Mouse (Mus musculus) kidney, embryonic 16.5 days (tissue): Measurements from ENCODE around the gene Diaph2. TPM values are rescaled to one million over a fixed set of nuclear protein-coding genes. Genes with fewer than 3 reads are reported as not detected.
"Not testable (repeated sequence)": the region's sequence is repeated elsewhere in the genome, so short reads cannot be mapped to it uniquely, and the experiment has no call there.

Source experiments
- ATAC-seq: fragments of 200-750 bp; cut with Nextera tagmentation; 2 replicates; pipeline ENCODE4 v1.8.0; 2017; ENCODE audit warnings: moderate TSS enrichment; ENCODE audit not compliant: low FRiP score, low TSS enrichment
- H3K27ac ChIP-seq: fragments of 300-500 bp; sonication (generic); 2 replicates; pipeline ENCODE4 v1.5.1; 2014; ENCODE audit warnings: low read length
- H3K27me3 ChIP-seq: fragments of 300-500 bp; sonication (generic); 2 replicates; pipeline ENCODE4 v1.6.1; 2014; ENCODE audit warnings: low read length, control low read depth, mixed read lengths; ENCODE audit not compliant: insufficient read depth
- H3K36me3 ChIP-seq: fragments of 300-500 bp; sonication (generic); 2 replicates; pipeline ENCODE4 v1.6.1; 2014; ENCODE audit warnings: low read length, control low read depth, mixed read lengths; ENCODE audit not compliant: insufficient read depth
- H3K4me1 ChIP-seq: fragments of 300-500 bp; sonication (generic); 2 replicates; pipeline ENCODE4 v1.6.1; 2014; ENCODE audit warnings: low read length, control low read depth, mixed read lengths; ENCODE audit not compliant: insufficient read depth
- H3K4me2 ChIP-seq: fragments of 300-500 bp; sonication (generic); replicated peaks from 2 replicates; pipeline ENCODE4 v1.6.1; 2014; ENCODE audit warnings: low read depth, low read length
- H3K4me3 ChIP-seq: fragments of 300-500 bp; sonication (generic); 2 replicates; pipeline ENCODE4 v1.5.1; 2014; ENCODE audit warnings: mild to moderate bottlenecking, low read length
- H3K9ac ChIP-seq: fragments of 300-500 bp; sonication (generic); replicated peaks from 2 replicates; pipeline ENCODE4 v1.6.1; 2014; ENCODE audit warnings: low read length
- H3K9me3 ChIP-seq: fragments of 300-500 bp; sonication (generic); 2 replicates; pipeline ENCODE4 v1.6.1; 2016; ENCODE audit warnings: low read length, control low read depth
- WGBS: fragments of 180-500 bp; shearing (Covaris S2); extraction: QIAGEN DNeasy Blood & Tissue Kit; methylation state at CpG from one replicate; pipeline ENCODE4 v1.1.7; 2014; 5-methylcytosine and 5-hydroxymethylcytosine counted together
- polyA plus RNA-seq: library from polyadenylated mRNA; unstranded; fragments of >200 nt; fragmentation: Nextera tagmentation; extraction: Ambion mirVana; gene quantifications from 2 replicates; pipeline ENCODE4 v1.2.1, GENCODE M21; 2015

Gene Diaph2
- polyA plus RNA-seq, 1 experiment from 2014 or later: 4.4 TPM

GRCm38 (mm10) chrX:130149216-130149615, 399.7 kb downstream of the Diaph2 start:
- Histone ChIP-seq H3K4me2 (no peak overlapping the region), H3K9ac (no peak overlapping the region), H3K4me1 (no peaks in the 10 kb centered on the region), H3K27me3 (no peaks in the 10 kb centered on the region), H3K36me3 (no peaks in the 10 kb centered on the region), H3K9me3 (no peaks in the 10 kb centered on the region), H3K27ac (no peak overlapping the region), H3K4me3 (no peak overlapping the region)
- ATAC-seq: no peak

DNA sequence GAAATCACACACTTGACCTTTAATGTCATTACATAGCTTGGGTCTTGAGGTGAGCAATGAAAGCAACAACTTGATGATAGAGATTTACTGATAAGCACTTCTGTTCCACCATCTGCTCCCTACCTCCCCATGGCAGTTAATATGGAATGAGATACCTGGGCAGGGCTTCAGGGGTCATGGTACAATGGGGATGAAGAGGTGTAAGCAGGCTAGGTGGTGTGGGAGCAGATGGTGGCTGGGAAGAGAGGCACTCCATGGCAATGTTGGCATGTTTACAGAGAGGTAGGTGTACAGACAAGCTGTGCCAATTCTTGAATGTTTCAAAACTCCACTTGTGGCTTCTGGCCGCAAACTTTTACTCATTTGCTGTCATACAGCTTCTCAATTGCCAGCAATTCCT, 402.6 kb downstream of the Diaph2 start:
- Histone ChIP-seq H3K9ac (no peak overlapping the region), H3K4me2 (no peak overlapping the region), H3K27ac (no peak overlapping the region), H3K9me3 (no peaks in the 10 kb centered on the region), H3K4me3 (no peak overlapping the region), H3K27me3 (no peaks in the 10 kb centered on the region), H3K36me3 (no peaks in the 10 kb centered on the region), H3K4me1 (no peaks in the 10 kb centered on the region)
- ATAC-seq: no peak
- WGBS: 68% methylated on average over 1 of the region's 1 CpGs

DNA sequence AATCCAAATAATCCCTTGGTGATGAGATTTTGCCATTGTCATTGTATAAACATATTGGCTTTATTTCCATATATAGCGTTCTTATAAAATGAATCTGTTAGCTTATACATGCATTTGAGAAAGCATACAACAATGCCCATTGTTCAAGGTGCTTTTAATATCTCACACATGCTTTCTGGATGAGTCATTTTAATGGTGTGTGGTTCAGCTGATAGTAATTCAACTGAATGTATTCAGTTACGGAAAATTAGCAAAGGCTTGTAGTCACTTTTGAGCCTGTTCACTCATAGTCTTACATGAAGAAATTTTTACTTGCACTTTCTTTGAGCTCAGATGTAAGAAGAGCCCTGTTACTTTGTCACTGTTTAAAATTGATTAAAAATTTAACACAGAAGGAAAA, 423.6 kb downstream of the Diaph2 start:
- WGBS: 73% methylated on average over 2 of the region's 2 CpGs
- no peak overlapping the region for H3K27ac ChIP-seq
- H3K36me3 ChIP-seq: no peaks in the 10 kb centered on the region
- no peak overlapping the region for H3K9ac ChIP-seq
- H3K4me3 ChIP-seq: no peak overlapping the region
- H3K27me3 ChIP-seq: no peaks in the 10 kb centered on the region
- no peaks in the 10 kb centered on the region for H3K9me3 ChIP-seq
- no peaks in the 10 kb centered on the region for H3K4me1 ChIP-seq
- no peak for ATAC-seq
- H3K4me2 ChIP-seq: no peak overlapping the region

- Histone ChIP-seq H3K4me3 (no peak overlapping the region), H3K9ac (no peak overlapping the region), H3K4me2 (no peak overlapping the region), H3K27ac (no peak overlapping the region), H3K27me3 (no peaks in the 10 kb centered on the region), H3K9me3 (no peaks in the 10 kb centered on the region), H3K36me3 (no peaks in the 10 kb centered on the region), H3K4me1 (no peaks in the 10 kb centered on the region)
- no peak for ATAC-seq
- 60% methylated on average over 1 of the region's 1 CpGs for WGBS
Measured at GRCm38 (mm10) chrX:130187891-130188290, 438.3 kb downstream of the Diaph2 start.

GRCm38 (mm10) chrX:130188449-130188848, 438.9 kb downstream of the Diaph2 start:
- Histone ChIP-seq H3K27ac (no peak overlapping the region), H3K36me3 (no peaks in the 10 kb centered on the region), H3K4me2 (no peak overlapping the region), H3K4me1 (no peaks in the 10 kb centered on the region), H3K9me3 (no peaks in the 10 kb centered on the region), H3K9ac (no peak overlapping the region), H3K27me3 (no peaks in the 10 kb centered on the region), H3K4me3 (no peak overlapping the region)
- 83% methylated on average over 2 of the region's 2 CpGs for WGBS
- ATAC-seq: no peak

DNA sequence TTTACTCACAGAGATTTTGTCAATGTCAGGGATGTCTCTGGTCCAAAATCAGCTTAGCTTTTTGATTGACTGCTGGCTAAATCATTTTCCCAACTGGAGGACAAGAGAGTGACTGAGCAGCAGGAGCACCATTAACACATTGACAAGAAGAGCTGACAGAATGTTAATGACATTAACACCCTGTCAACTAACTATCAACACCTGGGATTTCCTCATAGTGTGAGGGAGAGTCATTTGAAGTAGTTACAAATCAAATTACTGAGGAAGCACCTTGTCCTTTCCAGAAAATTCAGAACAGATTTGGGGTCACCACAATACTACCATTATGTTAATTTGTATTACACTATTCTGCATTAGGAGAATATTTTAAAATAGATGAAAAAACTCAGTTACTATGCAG, 439.7 kb downstream of the Diaph2 start:
- Histone ChIP-seq H3K27me3 (no peaks in the 10 kb centered on the region), H3K27ac (no peak overlapping the region), H3K4me1 (no peaks in the 10 kb centered on the region), H3K36me3 (no peaks in the 10 kb centered on the region), H3K9me3 (no peaks in the 10 kb centered on the region), H3K4me2 (no peak overlapping the region), H3K9ac (no peak overlapping the region), H3K4me3 (no peak overlapping the region)
- no peak for ATAC-seq

DNA sequence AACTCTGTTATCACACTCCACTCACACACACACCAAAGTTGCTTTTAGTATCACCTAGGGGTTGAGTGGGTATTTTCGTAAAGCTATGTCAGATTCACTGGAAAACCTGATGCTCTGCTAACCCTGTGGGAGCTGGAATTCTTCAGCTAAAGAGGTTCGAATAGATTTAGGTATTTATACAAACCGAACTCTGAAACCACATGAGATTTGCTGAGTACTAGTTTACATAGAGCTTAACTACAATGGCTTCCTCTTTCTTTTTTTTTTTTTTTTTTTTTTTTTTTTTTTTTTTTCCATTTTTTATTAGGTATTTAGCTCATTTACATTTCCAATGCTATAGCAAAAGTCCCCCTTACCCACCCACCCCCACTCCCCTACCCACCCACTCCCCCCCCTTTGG, 447.9 kb downstream of the Diaph2 start:
- H3K9ac ChIP-seq, ATAC-seq, H3K9me3 ChIP-seq, H3K36me3 ChIP-seq, H3K4me1 ChIP-seq, H3K4me2 ChIP-seq, H3K27me3 ChIP-seq, H3K27ac ChIP-seq, H3K4me3 ChIP-seq: not testable (repeated sequence)
- 72% methylated on average over 3 of the region's 3 CpGs for WGBS

- no peak overlapping the region for H3K27ac ChIP-seq
- H3K36me3 ChIP-seq: no peaks in the 10 kb centered on the region
- H3K4me1 ChIP-seq: no peaks in the 10 kb centered on the region
- H3K4me2 ChIP-seq: no peak overlapping the region
- ATAC-seq: no peak
- H3K9me3 ChIP-seq: no peaks in the 10 kb centered on the region
- no peak overlapping the region for H3K4me3 ChIP-seq
- no peaks in the 10 kb centered on the region for H3K27me3 ChIP-seq
- WGBS: 67% methylated on average over 2 of the region's 2 CpGs
- H3K9ac ChIP-seq: no peak overlapping the region
Measured at GRCm38 (mm10) chrX:130205243-130205642, 455.7 kb downstream of the Diaph2 start.

- Histone ChIP-seq H3K4me3 (no peak overlapping the region), H3K9ac (no peak overlapping the region), H3K9me3 (no peaks in the 10 kb centered on the region), H3K27ac (no peak overlapping the region), H3K27me3 (no peaks in the 10 kb centered on the region), H3K4me1 (no peaks in the 10 kb centered on the region), H3K36me3 (no peaks in the 10 kb centered on the region), H3K4me2 (no peak overlapping the region)
- ATAC-seq: no peak
- 86% methylated on average over 4 of the region's 4 CpGs for WGBS
Measured at GRCm38 (mm10) chrX:130212227-130212626, 462.7 kb downstream of the Diaph2 start.

GRCm38 (mm10) chrX:130212759-130213158, 463.2 kb downstream of the Diaph2 start:
- Histone ChIP-seq H3K4me3 (no peak overlapping the region), H3K36me3 (no peaks in the 10 kb centered on the region), H3K4me2 (no peak overlapping the region), H3K27ac (no peak overlapping the region), H3K27me3 (no peaks in the 10 kb centered on the region), H3K4me1 (no peaks in the 10 kb centered on the region), H3K9ac (no peak overlapping the region), H3K9me3 (no peaks in the 10 kb centered on the region)
- ATAC-seq: no peak
- WGBS: 71% methylated on average over 4 of the region's 4 CpGs

DNA sequence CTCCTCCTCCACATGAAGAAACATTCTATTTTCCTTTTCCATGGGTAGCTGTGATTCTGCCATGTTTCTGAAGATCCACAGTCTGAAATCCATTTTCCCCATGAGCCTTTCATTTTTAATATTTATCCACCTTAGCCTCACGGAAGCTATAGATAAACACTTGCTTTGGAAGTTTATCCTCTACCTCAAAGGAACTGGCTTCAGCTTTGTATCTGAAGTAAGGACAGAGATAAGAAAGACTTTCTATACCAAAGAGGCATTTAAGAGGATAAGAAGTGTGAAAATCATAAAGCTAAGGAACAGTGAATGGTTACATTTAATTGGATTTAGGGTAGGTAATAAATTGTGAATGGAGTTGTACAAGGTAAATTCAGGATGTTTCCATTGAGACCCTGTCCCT, 480.5 kb downstream of the Diaph2 start:
- ATAC-seq: no peak
- Histone ChIP-seq H3K4me1 (no peaks in the 10 kb centered on the region), H3K9me3 (no peaks in the 10 kb centered on the region), H3K27me3 (no peaks in the 10 kb centered on the region), H3K36me3 (no peaks in the 10 kb centered on the region), H3K4me3 (no peak overlapping the region), H3K9ac (no peak overlapping the region), H3K27ac (no peak overlapping the region), H3K4me2 (no peak overlapping the region)
- WGBS: 95% methylated on average over 1 of the region's 1 CpGs
